Mouse (Mus musculus) cerebellum, adult 9-11 months (tissue): ENCODE measurements around the gene Mcm3ap.
A peak's percentile ranks its signal among the peaks of the same experiment; 100 is the strongest.

Experiments used
- DNase-seq: peaks from one replicate; pipeline ENCODE4 v3.0.0; 2022

The Mcm3ap gene

GRCm38 (mm10) chr10:76496366-76496765 is 27.6 kb downstream of the Mcm3ap start:
- DNase-seq, result no peak

- DNase-seq, result no peak
Measured at GRCm38 (mm10) chr10:76497522-76497921, 28.8 kb downstream of the Mcm3ap start.

- no peak for DNase-seq
Measured at GRCm38 (mm10) chr10:76504271-76504943, 35.7 kb downstream of the Mcm3ap start.

- no peak for DNase-seq
Measured at GRCm38 (mm10) chr10:76505865-76506264, 37.1 kb downstream of the Mcm3ap start.

GRCm38 (mm10) chr10:76512965-76513583 is 44.3 kb downstream of the Mcm3ap start:
- DNase-seq, result peak; percentile 20

GRCm38 (mm10) chr10:76530922-76531321 is 62.2 kb downstream of the Mcm3ap start:
- no peak for DNase-seq

- DNase-seq, result peak; percentile 99
Measured at GRCm38 (mm10) chr10:76531375-76531774, 62.6 kb downstream of the Mcm3ap start, which contains the start of gene Lss. Gene Lss (plus strand): TSS chr10:76531588.

GRCm38 (mm10) chr10:76531828-76532227 is 63.1 kb downstream of the Mcm3ap start:
- no peak for DNase-seq

- DNase-seq, result no peak
Measured at GRCm38 (mm10) chr10:76535526-76535925, 66.8 kb downstream of the Mcm3ap start.

- DNase-seq, result no peak
Measured at GRCm38 (mm10) chr10:76537619-76538018, 68.9 kb downstream of the Mcm3ap start.

GRCm38 (mm10) chr10:76541336-76542085 is 72.8 kb downstream of the Mcm3ap start:
- DNase-seq, result no peak

GRCm38 (mm10) chr10:76542636-76543375 is 74.1 kb downstream of the Mcm3ap start:
- DNase-seq, result no peak

- no peak for DNase-seq
Measured at GRCm38 (mm10) chr10:76546566-76546965, 77.8 kb downstream of the Mcm3ap start.

GRCm38 (mm10) chr10:76548218-76548617 is 79.5 kb downstream of the Mcm3ap start:
- no peak for DNase-seq

GRCm38 (mm10) chr10:76550458-76550857 is 81.7 kb downstream of the Mcm3ap start:
- no peak for DNase-seq

- no peak for DNase-seq
Measured at GRCm38 (mm10) chr10:76551556-76551955, 82.8 kb downstream of the Mcm3ap start.

- DNase-seq, result no peak
Measured at GRCm38 (mm10) chr10:76554061-76554460, 85.3 kb downstream of the Mcm3ap start.

GRCm38 (mm10) chr10:76561972-76562371 is 93.2 kb downstream of the Mcm3ap start, which contains the start of gene Spatc1l:
Gene Spatc1l (plus strand): TSS chr10:76562272.
- no peak for DNase-seq
